Mouse (Mus musculus) intestine, postnatal 0 days (tissue): Measurements from ENCODE around the gene Zfp791. TPM values are rescaled to one million over a fixed set of nuclear protein-coding genes. Genes with fewer than 3 reads are reported as not detected.
"Not testable (repeated sequence)": the region's sequence is repeated elsewhere in the genome, so short reads cannot be mapped to it uniquely, and the experiment has no call there.

Experiments
- ATAC-seq: fragments of 200-750 bp; cut with Nextera tagmentation; 2 replicates; pipeline ENCODE4 v1.8.0; 2017; ENCODE audit warnings: mild to moderate bottlenecking, moderate TSS enrichment, moderate library complexity
- H3K27ac ChIP-seq: fragments of 300-500 bp; sonication (generic); 2 replicates; pipeline ENCODE4 v1.5.1; 2014; ENCODE audit warnings: mild to moderate bottlenecking, low read depth, low read length, moderate library complexity
- H3K27me3 ChIP-seq: fragments of 300-500 bp; sonication (generic); replicated peaks from 2 replicates; pipeline ENCODE4 v1.6.1; 2014; ENCODE audit warnings: low read length, mixed read lengths; ENCODE audit not compliant: control insufficient read depth, insufficient read depth
- H3K36me3 ChIP-seq: fragments of 300-500 bp; sonication (generic); 2 replicates; pipeline ENCODE4 v1.6.1; 2014; ENCODE audit warnings: mild to moderate bottlenecking, moderate library complexity; ENCODE audit not compliant: control insufficient read depth, insufficient read depth
- H3K4me1 ChIP-seq: fragments of 300-500 bp; sonication (generic); replicated peaks from 2 replicates; pipeline ENCODE4 v1.6.1; 2014; ENCODE audit warnings: antibody characterized with exemption, low read length, mixed read lengths; ENCODE audit not compliant: control insufficient read depth, insufficient read depth
- H3K4me2 ChIP-seq: fragments of 300-500 bp; sonication (generic); replicated peaks from 2 replicates; pipeline ENCODE4 v1.6.1; 2014; ENCODE audit warnings: low read depth, mild to moderate bottlenecking, moderate library complexity
- H3K4me3 ChIP-seq: fragments of 300-500 bp; sonication (generic); 2 replicates; pipeline ENCODE4 v1.5.1; 2014; ENCODE audit warnings: low read depth, low read length
- H3K9ac ChIP-seq: fragments of 300-500 bp; sonication (generic); 2 replicates; pipeline ENCODE4 v1.6.1; 2014; ENCODE audit warnings: mild to moderate bottlenecking, low read depth, low read length
- H3K9me3 ChIP-seq: fragments of 300-500 bp; sonication (generic); 2 replicates; pipeline ENCODE4 v1.6.1; 2016; ENCODE audit warnings: mixed run types; ENCODE audit not compliant: control insufficient read depth
- CTCF ChIP-seq: sonication (generic); IDR thresholded peaks from 2 replicates; pipeline ENCODE4 v1.5.1; 2016; ENCODE audit warnings: low read depth, mild to moderate bottlenecking, control low read depth, antibody characterized with exemption, moderate library complexity
- WGBS: fragments of 180-500 bp; shearing (Covaris S2); extraction: QIAGEN DNeasy Blood & Tissue Kit; methylation state at CpG from one replicate; pipeline ENCODE4 v1.1.7; 2014; 5-methylcytosine and 5-hydroxymethylcytosine counted together
- polyA plus RNA-seq: library from polyadenylated mRNA; unstranded; fragments of >200 nt; fragmentation: Nextera tagmentation; extraction: Ambion mirVana; gene quantifications from 2 replicates; pipeline ENCODE4 v1.2.1, GENCODE M21; 2015

Gene Zfp791
- polyA plus RNA-seq = 0.99 and 1.4 TPM in 2 replicates

DNA sequence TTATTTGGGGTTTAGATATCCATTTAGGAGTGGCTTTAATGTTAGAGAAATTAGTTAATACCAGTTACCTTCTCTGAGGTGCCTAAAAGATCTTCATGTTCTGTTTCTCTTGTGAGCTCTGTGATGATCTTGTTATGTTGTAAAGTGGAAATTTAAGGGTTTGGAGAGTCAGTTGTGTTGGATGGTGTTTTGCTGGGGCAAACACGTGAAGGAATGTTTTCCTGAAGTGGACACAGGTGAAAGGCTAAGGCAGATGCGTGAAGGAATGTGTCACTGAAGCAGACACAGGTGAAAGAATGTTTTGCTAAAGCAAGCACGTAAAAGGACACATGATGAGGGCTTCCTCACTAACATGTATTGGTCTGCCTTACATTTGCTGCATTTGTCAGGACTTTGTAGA lies at the start of gene Zfp791:
Zfp791 (minus strand) TSS at position 101 of the 400 bp plus-strand sequence.
- no peak for ATAC-seq
- H3K27ac ChIP-seq = no peak within 1 kb of the TSS
- no peak within 1 kb of the TSS for H3K4me3 ChIP-seq
- H3K9me3 ChIP-seq = no peaks in the 10 kb centered on the region
- 88% methylated on average over 3 of the region's 3 CpGs for WGBS
- H3K36me3 ChIP-seq = no peaks in the 10 kb centered on the region
- H3K4me2 ChIP-seq = no peak within 1 kb of the TSS
- no peak for TF ChIP-seq CTCF
- no peaks in the 10 kb centered on the region for H3K4me1 ChIP-seq
- H3K27me3 ChIP-seq = no peaks in the 10 kb centered on the region
- H3K9ac ChIP-seq = no peak within 1 kb of the TSS

DNA sequence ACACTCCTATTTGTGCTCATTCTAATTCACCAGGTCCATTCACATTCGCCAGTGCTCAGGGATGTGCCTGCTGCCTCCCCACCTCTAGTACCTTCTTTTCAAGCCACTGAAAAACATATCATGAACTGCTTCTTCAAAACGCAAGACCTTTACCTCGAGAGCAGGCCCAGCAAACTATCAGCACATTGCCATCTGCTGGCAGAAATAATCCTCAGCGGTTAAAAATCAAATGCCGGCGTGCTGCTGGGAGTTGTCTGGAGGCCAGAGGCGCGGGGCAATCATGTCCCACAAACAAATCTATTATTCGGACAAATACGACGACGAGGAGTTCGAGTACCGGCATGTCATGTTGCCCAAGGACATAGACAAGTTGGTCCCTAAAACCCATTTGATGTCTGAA lies 48.4 kb upstream of the Zfp791 start:
- ATAC-seq = no peak
- H3K27ac ChIP-seq = no peak overlapping the region
- 24% methylated on average over 14 of the region's 14 CpGs for WGBS
- no peaks in the 10 kb centered on the region for H3K9me3 ChIP-seq
- no peak overlapping the region for H3K4me2 ChIP-seq
- H3K36me3 ChIP-seq = no peaks in the 10 kb centered on the region
- TF ChIP-seq CTCF = peak; percentile 78
- no peak overlapping the region for H3K9ac ChIP-seq
- no peaks in the 10 kb centered on the region for H3K27me3 ChIP-seq
- H3K4me1 ChIP-seq = no peaks in the 10 kb centered on the region
- no peak overlapping the region for H3K4me3 ChIP-seq

- Histone ChIP-seq H3K9me3 (peaks cover 27% of the 10 kb centered on the region), H3K4me3 (no peak within 1 kb of the TSS), H3K9ac (no peak within 1 kb of the TSS), H3K27ac (no peak within 1 kb of the TSS), H3K27me3 (no peaks in the 10 kb centered on the region), H3K36me3 (no peaks in the 10 kb centered on the region), H3K4me2 (no peak within 1 kb of the TSS), H3K4me1 (no peaks in the 10 kb centered on the region)
- TF ChIP-seq CTCF = no peak
- WGBS = 74% methylated on average over 3 of the region's 3 CpGs
- ATAC-seq = no peak
These were observed 28.7 kb upstream of the Zfp791 start, which contains the start of gene Cks1brt for GRCm38 (mm10) chr8:85151624-85152023. TSS of gene Cks1brt (plus strand) at chr8:85151924.

DNA sequence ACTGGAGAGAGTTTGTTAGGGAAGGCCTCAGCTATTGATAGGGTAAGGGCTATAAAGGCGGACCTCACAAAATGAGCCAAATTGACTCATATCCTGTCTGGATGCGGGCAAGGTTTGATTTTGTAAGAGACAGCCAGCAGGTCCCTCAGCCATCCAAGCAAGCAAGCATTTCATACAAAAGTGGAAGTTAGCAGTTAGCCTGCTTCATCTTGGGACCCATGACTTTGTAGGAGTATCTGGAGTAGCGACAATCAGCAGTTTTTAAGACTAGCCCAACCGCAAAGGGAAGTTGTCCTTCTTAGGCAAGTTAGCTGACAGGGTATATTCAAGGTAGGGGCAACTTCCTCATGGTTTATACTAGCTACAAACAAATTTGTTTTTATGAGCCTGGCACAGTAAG lies 19.6 kb upstream of the Zfp791 start:
- no peak for TF ChIP-seq CTCF
- Histone ChIP-seq H3K4me3 (no peak overlapping the region), H3K9ac (no peak overlapping the region), H3K27me3 (no peaks in the 10 kb centered on the region), H3K27ac (no peak overlapping the region), H3K4me2 (no peak overlapping the region), H3K9me3 (no peaks in the 10 kb centered on the region; the same call in 1 of the 2 replicates), H3K4me1 (no peaks in the 10 kb centered on the region), H3K36me3 (no peaks in the 10 kb centered on the region)
- WGBS = 93% methylated on average over 4 of the region's 4 CpGs
- no peak for ATAC-seq

- H3K4me3 ChIP-seq, H3K9me3 ChIP-seq, H3K4me2 ChIP-seq, H3K36me3 ChIP-seq, H3K9ac ChIP-seq, ATAC-seq, H3K4me1 ChIP-seq, H3K27me3 ChIP-seq, H3K27ac ChIP-seq: not testable (repeated sequence)
- WGBS = 95% methylated on average over 2 of the region's 2 CpGs
These were observed 12.8 kb upstream of the Zfp791 start for GRCm38 (mm10) chr8:85135690-85136089.

DNA sequence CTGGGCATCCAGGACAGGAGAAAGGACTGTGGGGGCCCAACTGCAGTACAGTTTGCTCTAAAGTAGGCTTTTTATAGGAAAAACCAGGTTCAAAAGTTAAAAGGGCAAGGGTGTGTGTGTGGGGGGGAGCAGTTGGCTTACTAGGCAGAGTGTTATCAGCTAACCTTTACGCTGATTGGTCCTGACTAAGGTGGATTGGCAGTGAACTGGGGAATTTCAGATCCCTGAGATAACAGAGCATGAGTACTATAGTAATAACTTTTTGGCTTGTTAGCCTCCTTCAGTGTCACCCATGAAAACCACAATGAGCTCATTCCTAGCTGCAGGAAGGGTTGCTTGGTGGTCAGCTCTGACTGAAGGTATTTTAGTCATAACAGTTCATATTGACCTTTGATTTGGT lies 9.4 kb upstream of the Zfp791 start:
- Histone ChIP-seq H3K4me2 (no peak overlapping the region), H3K9ac (no peak overlapping the region), H3K4me1 (no peaks in the 10 kb centered on the region), H3K36me3 (no peaks in the 10 kb centered on the region), H3K27ac (no peak overlapping the region; the same call in 1 of the 2 replicates), H3K4me3 (no peak overlapping the region), H3K9me3 (no peaks in the 10 kb centered on the region), H3K27me3 (no peaks in the 10 kb centered on the region)
- no peak for TF ChIP-seq CTCF
- whole genome bisulfite sequencing = 56% methylated on average over 1 of the region's 1 CpGs
- peak; percentile 95 for ATAC-seq

DNA sequence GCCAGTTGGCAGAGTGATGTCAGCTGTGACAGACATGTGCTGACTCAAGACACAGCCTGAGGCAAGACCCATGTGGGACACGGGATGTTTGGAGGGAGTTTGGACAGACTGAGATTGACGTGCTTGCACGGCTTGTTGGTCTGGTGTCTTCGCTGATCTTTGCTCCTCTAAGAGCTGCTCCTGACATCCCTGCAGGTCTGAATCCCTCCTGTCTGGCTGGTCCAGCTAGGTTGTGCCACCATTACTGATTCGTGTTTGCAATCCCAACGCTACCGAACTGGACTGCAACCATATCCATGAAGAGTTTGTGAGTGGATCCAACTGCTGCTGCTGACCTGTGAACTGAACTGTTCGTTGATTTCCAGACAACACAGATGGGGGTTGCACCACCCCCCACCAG lies 796 bp upstream of the Zfp791 start:
- H3K4me1 ChIP-seq = no peaks in the 10 kb centered on the region
- WGBS = 90% methylated on average over 8 of the region's 8 CpGs
- no peak for TF ChIP-seq CTCF

GRCm38 (mm10) chr8:85120251-85120650 lies 2.6 kb downstream of the Zfp791 start:
- H3K27ac ChIP-seq, H3K36me3 ChIP-seq, H3K4me2 ChIP-seq, H3K9ac ChIP-seq, H3K4me3 ChIP-seq, ATAC-seq, H3K27me3 ChIP-seq, H3K4me1 ChIP-seq, H3K9me3 ChIP-seq: not testable (repeated sequence)
- 85% methylated on average over 5 of the region's 5 CpGs for WGBS

More for the DNA sequence above, 796 bp upstream of the Zfp791 start:
- Histone ChIP-seq H3K9me3 (no peaks in the 10 kb centered on the region), H3K4me2 (no peak overlapping the region), H3K9ac (no peak overlapping the region), H3K27ac (no peak overlapping the region), H3K27me3 (no peaks in the 10 kb centered on the region), H3K36me3 (no peaks in the 10 kb centered on the region), H3K4me3 (no peak overlapping the region)
- no peak for ATAC-seq
